In the genomic region with DNA sequence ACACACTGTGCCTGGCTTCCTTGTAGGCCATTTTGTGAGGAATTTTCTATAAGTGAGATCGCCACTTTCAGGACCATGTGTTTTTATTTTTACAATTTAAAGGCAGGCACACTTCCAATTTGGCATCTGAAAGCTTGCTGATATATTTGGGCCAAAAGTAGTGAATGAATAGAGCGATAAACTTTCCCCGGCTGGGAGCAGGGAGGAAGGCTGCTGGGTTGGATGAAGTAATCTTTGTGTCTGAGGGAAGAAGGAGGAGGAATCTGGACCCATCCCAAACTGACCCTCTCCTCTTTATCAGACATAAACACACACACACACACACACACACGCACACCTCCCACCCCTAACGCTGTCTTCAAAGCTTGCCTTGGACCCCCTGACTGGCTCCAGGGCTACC, we compare ENCODE assay signal across 13 mouse cellular contexts. TPM values are rescaled to one million over a fixed set of nuclear protein-coding genes. Genes with fewer than 3 reads are reported as not detected.
DNase-seq lines count a peak whose midpoint lies in the region; ATAC-seq and TF ChIP-seq lines count a peak whose summit lies in the region.
"Had no signal": no experiment of that assay in that cellular context is flagged by ENCODE, and none has a peak within 500 bp of the region (broad histone marks: within the 10 kb centered on the region; RNA-seq: fewer than 3 reads in every experiment).

No protein-coding gene starts in this region.

- no peaks in the 10 kb centered on the region for H3K9me3 ChIP-seq in heart, embryonic 11.5 days (replicated peaks; ENCODE audit: control insufficient read depth, low read length)
- H3K9me3 ChIP-seq in embryonic facial prominence, embryonic 15.5 days (replicated peaks) = no peaks in the 10 kb centered on the region
- no peaks in the 10 kb centered on the region for H3K9me3 ChIP-seq in stomach, postnatal 0 days (ENCODE audit: control insufficient read depth, low read length)

- H3K27ac ChIP-seq in heart, embryonic 11.5 days (ENCODE audit: low read depth, low read length) = 0 out of 2 replicates have a peak overlapping the region, but pooled peaks have one; percentile 1
- peak overlapping the region; percentile 87 for H3K27ac ChIP-seq in embryonic facial prominence, embryonic 15.5 days (replicated peaks)
- peak overlapping the region; percentile 78 for H3K27ac ChIP-seq in stomach, postnatal 0 days (replicated peaks)

- WGBS in heart, embryonic 11.5 days (ENCODE audit: insufficient replicate concordance) = 41% methylated on average over 5 of the region's 5 CpGs
- WGBS in embryonic facial prominence, embryonic 15.5 days = 13% methylated on average over 5 of the region's 5 CpGs
- 27% methylated on average over 5 of the region's 5 CpGs for WGBS in stomach, postnatal 0 days

- H3K36me3 ChIP-seq in heart, embryonic 11.5 days (ENCODE audit: control insufficient read depth, insufficient read depth, low read length) = no peaks in the 10 kb centered on the region
- H3K36me3 ChIP-seq in embryonic facial prominence, embryonic 15.5 days = no peaks in the 10 kb centered on the region
- no peaks in the 10 kb centered on the region for H3K36me3 ChIP-seq in stomach, postnatal 0 days (ENCODE audit: control insufficient read depth, insufficient read depth, low read length)

- TF ChIP-seq EP300 in stomach, postnatal 0 days (optimal IDR thresholded peaks at IDR 0.05) = no peak

- intact Hi-C loops in gastrocnemius, postnatal 36 days (cut with DNase I) = no loop called here

- no peak overlapping the region for H3K9ac ChIP-seq in heart, embryonic 11.5 days (ENCODE audit: low read depth, low read length)
- no peak overlapping the region for H3K9ac ChIP-seq in embryonic facial prominence, embryonic 15.5 days
- no peak overlapping the region for H3K9ac ChIP-seq in stomach, postnatal 0 days (ENCODE audit: low read length)

- peaks cover 10% of the 10 kb centered on the region for H3K4me1 ChIP-seq in heart, embryonic 11.5 days (ENCODE audit: control insufficient read depth, insufficient read depth, low read length)
- peaks cover 42% of the 10 kb centered on the region for H3K4me1 ChIP-seq in embryonic facial prominence, embryonic 15.5 days
- H3K4me1 ChIP-seq in stomach, postnatal 0 days (replicated peaks; ENCODE audit: control insufficient read depth, insufficient read depth) = no peaks in the 10 kb centered on the region

- TF ChIP-seq CTCF in stomach, postnatal 0 days (IDR thresholded peaks at IDR 0.05; ENCODE audit: low read depth) = no peak

- DNase-seq in heart, adult 8-10 months (ENCODE audit: low spot score) = no peak
- DNase-seq in lung, postnatal 10 days = peak; percentile 45
- DNase-seq in lung, postnatal 25 days (ENCODE audit: low spot score) = no peak
- DNase-seq in stomach, postnatal 0 days (ENCODE audit: low spot score) = no peak
- DNase-seq in kidney, postnatal 25 days = no peak
- no peak for DNase-seq in gastrocnemius, postnatal 36 days
- DNase-seq: cerebellum, adult 11 months; gastrocnemius, postnatal 14 days; kidney, postnatal 10 days had no signal

- no peaks in the 10 kb centered on the region for H3K27me3 ChIP-seq in heart, embryonic 11.5 days (ENCODE audit: control insufficient read depth, insufficient read depth, low read length)
- H3K27me3 ChIP-seq in embryonic facial prominence, embryonic 15.5 days = no peaks in the 10 kb centered on the region
- H3K27me3 ChIP-seq in stomach, postnatal 0 days (ENCODE audit: control insufficient read depth, insufficient read depth, low read length) = no peaks in the 10 kb centered on the region

- H3K4me3 ChIP-seq in heart, embryonic 11.5 days (ENCODE audit: low read depth, low read length) = no peak overlapping the region
- H3K4me3 ChIP-seq in embryonic facial prominence, embryonic 15.5 days (replicated peaks) = no peak overlapping the region
- H3K4me3 ChIP-seq in stomach, postnatal 0 days (ENCODE audit: low read depth, low read length) = no peak overlapping the region

- ATAC-seq in heart, embryonic 11.5 days (replicated peaks; ENCODE audit: insufficient number of reproducible peaks, low FRiP score, low TSS enrichment) = no peak
- ATAC-seq in embryonic facial prominence, embryonic 15.5 days (ENCODE audit: insufficient number of reproducible peaks, low FRiP score, low TSS enrichment, low read depth) = no peak
- no peak for ATAC-seq in stomach, postnatal 0 days (ENCODE audit: low FRiP score, low TSS enrichment)

- no peak overlapping the region for H3K4me2 ChIP-seq in heart, embryonic 11.5 days
- peak overlapping the region; percentile 3; the same call in 1 of the 2 replicates for H3K4me2 ChIP-seq in embryonic facial prominence, embryonic 15.5 days (replicated peaks)
- no peak overlapping the region for H3K4me2 ChIP-seq in stomach, postnatal 0 days (replicated peaks; ENCODE audit: low read depth)

RNA-seq across cellular contexts. Expression of gene Sirt4, which starts 8.9 kb away (rescaled TPM):
- polyA plus RNA-seq in heart, embryonic 11.5 days (2014; fragmentation: Nextera tagmentation; extraction: Ambion mirVana) = 15.8 and 19.2 TPM in 2 replicates
- total RNA-seq in heart, adult 8-10 months (2022) = 10 to 100 TPM; 17.9 to 21.4 (median 19.6) TPM
- polyA plus RNA-seq in embryonic facial prominence, embryonic 15.5 days (2015; fragmentation: Nextera tagmentation; extraction: Ambion mirVana) = 29.2 and 32.8 TPM in 2 replicates
- 10.1 and 11.5 TPM in 2 replicates for polyA plus RNA-seq in stomach, postnatal 0 days (2015; fragmentation: Nextera tagmentation; extraction: Ambion mirVana)
- total RNA-seq in gastrocnemius, postnatal 36 days (2021) = 10 to 100 TPM; 11.2 to 12.2 TPM

RNA-seq across cellular contexts. Expression of gene Pxn, which starts 13.0 kb away (rescaled TPM):
- polyA plus RNA-seq in heart, embryonic 11.5 days (2014; fragmentation: Nextera tagmentation; extraction: Ambion mirVana) = 11.7 and 14.4 TPM in 2 replicates
- total RNA-seq in heart, adult 8-10 months (2022) = 10 to 100 TPM; 31.2 to 43.4 (median 34.1) TPM
- 51.5 and 52.8 TPM in 2 replicates for polyA plus RNA-seq in embryonic facial prominence, embryonic 15.5 days (2015; fragmentation: Nextera tagmentation; extraction: Ambion mirVana)
- polyA plus RNA-seq in stomach, postnatal 0 days (2015; fragmentation: Nextera tagmentation; extraction: Ambion mirVana) = 21.1 and 25.8 TPM in 2 replicates
- total RNA-seq in gastrocnemius, postnatal 36 days (2021) = 10 to 100 TPM; 78.1 to 80.7 TPM

RNA-seq across cellular contexts. Expression of gene Pla2g1b, which starts 27.4 kb away (rescaled TPM):
- polyA plus RNA-seq in heart, embryonic 11.5 days (2014; fragmentation: Nextera tagmentation; extraction: Ambion mirVana) = 1.0 and 1.2 TPM in 2 replicates
- not detected for total RNA-seq in heart, adult 8-10 months (2022)
- not detected in 2 replicates for polyA plus RNA-seq in embryonic facial prominence, embryonic 15.5 days (2015; fragmentation: Nextera tagmentation; extraction: Ambion mirVana)
- polyA plus RNA-seq in stomach, postnatal 0 days (2015; fragmentation: Nextera tagmentation; extraction: Ambion mirVana) = 464 and 489 TPM in 2 replicates
- not detected for total RNA-seq in gastrocnemius, postnatal 36 days (2021)
- total RNA-seq: gastrocnemius, postnatal 14 days; megakaryocyte progenitor cell, adult 5-6 weeks; neutrophil, adult 5-6 weeks had no signal

Comparison
In these comparisons a context has a peak if more than half of its experiments do, and no peak if none do; other contexts are left out.
1. H3K27ac ChIP-seq: peak in every context shown above with its lines; median percentile 87 in embryonic facial prominence, embryonic 15.5 days; 78 in stomach, postnatal 0 days; 1 in heart, embryonic 11.5 days.
2. RNA of gene Pla2g1b, which starts 27.4 kb away (polyA plus RNA-seq): 464 to 489 TPM in stomach, postnatal 0 days; 1.0 to 1.2 TPM in heart, embryonic 11.5 days and not detected in embryonic facial prominence, embryonic 15.5 days; every median in the first group is over 100 times any median in the second.